Mouse (Mus musculus) R1 (cell line): ENCODE data around the gene Cldn5.

Experiments used
- DNase-seq: peaks from one replicate; pipeline ENCODE4 v3.0.0-alpha.2; 2018; ENCODE audit warnings: low read depth, low spot score

The Cldn5 gene

DNA sequence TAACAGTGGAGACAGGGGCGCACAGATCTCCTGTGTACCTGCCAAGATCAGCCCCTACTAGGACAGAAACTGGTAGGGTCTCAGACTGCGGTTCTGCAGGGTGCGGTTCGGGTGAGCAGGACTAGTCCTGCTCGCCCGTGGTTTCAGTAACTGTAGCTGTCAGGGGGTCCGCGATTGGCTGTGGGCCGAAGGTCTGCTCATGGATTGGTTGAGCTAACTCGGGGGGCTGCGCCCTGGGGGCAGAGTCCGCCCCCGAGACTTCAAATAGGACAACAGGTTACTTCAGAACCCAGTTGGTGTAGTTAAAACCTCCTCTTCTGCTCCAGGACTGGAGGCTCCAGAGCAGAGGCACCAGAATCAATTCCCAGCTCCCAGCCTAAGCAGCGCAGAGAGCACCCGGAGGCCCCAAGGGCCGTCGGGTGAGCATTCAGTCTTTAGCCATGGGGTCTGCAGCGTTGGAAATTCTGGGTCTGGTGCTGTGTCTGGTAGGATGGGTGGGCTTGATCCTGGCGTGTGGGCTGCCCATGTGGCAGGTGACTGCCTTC, at the start of gene Cldn5:
Gene Cldn5, plus strand, starts transcription at position 292 of the 545 bp plus-strand sequence.
- DNase-seq: peak; percentile 94

DNA sequence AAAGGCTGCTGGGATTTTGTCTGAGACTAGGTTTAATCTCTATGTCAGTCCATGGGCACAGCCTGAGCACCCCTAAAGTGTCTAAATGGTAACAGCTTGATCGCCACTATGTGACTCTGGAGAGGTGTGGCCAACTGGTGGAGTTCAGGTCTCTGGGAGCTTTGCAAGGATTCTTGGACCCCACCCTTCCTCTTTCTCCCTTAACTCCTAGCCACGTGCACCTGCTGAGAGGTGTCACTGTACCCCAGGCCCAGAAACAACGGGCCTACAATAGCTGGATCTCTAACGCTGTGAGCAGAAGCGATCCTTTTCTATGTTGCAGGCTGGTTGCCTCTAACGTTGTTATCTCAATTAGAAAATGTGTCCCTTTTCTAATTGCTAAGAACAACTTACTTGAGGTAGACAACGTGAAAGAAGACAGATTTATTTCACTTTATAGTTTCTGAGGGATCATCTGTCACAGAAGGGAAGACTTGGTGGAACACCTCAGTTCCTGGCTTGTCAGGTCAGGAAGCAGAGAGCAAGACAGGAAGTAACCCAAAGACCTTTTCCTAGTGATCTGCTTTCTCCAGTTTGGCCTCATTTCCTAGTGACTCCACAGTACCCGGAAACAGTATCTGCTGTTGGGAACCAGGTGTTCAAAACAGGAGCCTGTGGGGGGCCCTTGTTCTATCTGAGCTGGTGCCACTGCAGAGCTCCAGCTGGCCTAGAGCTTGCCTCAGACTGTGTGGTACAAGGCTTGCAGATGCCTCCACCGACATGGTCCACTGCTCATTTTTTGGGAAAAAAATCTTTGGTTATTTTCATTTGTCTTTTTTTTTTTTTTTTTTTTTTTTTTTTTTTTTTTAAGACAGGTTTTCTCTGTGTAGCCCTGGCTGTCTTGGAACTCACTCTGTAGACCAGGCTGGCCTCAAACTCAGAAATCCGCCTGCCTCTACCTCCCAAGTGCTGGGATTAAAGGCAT, 48.8 kb upstream of the Cldn5 start:
- peak; percentile 53 for DNase-seq

DNA sequence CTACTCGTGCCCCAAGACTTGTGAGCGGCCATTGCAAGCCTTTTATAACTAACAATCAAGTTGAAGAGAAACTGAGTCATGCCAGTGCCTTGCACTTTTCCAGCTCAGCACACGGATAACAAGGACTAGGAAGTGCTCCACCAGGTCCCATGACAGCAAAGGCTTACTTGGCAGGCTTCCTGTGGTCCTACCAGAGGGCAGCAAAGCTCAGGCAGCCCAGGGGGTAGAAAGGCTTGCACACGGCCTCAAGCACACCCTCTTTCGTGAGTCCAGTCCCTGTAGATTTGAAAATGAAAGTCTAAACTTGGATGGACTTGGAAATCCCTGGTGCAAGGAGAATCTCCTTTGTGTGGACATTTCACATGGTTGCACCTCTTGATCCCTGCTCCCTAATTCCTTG, 47.5 kb upstream of the Cldn5 start:
- no peak for DNase-seq

DNA sequence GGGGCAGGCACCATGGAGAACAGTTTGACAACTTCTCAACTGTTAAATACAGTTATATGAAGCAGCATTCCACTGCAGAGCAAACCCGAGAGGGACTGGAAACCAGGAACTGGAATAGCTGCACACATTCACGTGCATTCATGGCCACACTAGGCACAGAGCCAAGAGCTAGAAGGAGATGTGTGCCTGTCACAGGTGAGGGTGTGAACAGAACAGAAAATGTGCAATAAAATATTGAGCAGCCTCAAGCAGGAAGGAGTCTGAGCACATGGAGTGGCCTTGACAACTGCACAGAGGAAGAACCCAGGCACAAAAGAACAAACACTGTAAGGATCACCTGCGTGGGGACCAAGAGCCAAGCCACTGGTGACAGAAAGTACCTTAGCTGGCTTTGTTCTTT, 46.0 kb upstream of the Cldn5 start:
- no peak for DNase-seq

DNA sequence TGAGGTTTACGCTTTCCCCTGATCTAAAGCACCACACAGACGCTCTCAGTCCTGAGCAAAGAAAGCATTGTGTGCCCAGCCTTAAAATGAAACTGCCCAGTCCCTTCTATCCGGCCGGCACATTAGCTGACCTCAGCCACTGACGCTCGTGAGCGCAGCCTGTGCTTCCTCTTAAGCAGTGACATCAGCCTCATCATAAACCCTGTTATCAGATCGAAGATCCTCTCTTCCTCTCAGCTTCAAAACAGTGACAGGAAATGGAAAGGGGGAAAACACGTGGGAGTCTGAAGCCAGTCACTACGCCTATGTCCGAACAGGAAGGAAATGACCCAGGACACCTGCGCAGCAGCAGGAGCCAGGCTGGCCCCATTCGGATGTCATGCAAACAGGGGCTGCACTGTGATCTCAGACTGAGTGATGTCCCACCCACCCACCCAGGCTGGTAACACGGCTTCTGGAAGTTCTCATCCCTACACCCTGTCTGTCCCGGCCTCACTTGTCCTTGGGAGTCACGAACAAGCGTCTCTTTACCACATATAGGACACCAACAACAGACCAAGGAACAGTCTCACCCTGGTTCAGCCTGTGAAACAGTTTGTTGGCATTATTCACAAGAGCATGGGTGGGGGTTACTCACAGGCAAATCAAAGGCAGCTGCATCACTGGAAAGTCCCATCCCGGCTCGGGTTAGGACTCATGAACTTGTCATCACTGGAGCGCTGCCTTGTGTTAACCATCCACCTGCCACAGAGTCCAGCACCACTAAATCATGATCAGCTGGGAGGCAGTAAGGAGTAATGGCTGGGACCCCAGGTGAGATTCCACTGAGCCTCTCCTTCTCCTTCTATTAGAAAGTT, 43.3 kb upstream of the Cldn5 start:
- DNase-seq: no peak

DNA sequence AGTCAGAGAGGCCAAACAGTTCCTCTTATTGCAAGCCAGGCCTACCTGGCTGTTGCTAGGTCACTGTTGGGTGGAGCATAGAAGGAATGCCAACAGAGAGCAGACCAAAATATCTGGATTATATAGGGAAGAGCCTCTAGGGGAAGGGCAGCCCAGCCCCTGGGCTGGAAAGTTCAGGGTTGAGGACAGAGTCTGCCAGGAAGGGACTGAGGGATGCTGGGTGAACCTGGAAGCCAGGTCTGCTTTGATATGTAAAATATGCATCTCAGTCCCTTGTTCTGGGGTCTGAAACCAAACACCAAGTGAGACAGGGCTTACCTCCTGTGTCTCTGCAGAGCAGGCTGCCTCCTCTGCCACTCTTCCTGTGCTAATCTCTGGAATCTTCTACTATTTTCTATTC, 38.3 kb upstream of the Cldn5 start:
- peak; percentile 83 for DNase-seq

DNA sequence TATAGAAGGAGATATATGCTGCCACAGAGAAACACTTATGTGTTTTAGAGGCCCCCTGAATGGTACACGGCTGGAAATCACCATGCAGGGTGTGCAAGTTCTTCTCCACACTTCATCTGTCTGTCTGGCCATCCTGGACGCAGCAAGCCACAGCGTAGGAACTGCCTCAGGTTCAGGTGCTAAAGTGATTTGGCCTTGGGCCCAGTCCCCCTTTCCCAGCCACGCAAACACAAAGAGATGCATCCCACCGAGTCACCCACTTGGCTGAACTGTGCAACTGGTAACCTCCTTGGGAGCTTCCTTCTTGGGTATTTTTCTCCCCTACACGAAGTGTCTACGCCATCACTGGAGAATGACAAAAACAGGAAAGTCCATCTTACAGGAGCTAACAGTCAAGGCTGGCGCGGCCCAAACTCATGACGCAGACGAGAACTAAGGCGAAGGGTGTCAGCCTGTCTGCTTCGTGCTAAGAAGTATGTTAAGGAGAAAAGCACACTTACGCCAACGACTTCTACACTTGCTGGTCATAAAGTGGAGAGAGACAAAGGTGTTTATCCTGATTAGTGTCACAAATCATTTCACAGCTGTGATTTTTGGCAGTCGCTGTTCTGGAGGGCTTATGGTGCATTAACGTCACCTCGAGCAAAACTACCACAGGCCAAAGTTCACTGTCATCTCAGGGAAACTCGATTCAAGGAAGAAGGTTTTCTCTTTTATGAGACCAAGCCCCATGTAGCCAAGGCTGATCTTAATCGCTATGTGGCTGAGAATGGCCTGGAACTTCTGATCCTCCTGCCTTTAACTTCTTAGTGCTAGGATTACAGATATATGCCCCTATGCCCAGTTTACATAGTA, 30.2 kb upstream of the Cldn5 start:
- DNase-seq: no peak

DNA sequence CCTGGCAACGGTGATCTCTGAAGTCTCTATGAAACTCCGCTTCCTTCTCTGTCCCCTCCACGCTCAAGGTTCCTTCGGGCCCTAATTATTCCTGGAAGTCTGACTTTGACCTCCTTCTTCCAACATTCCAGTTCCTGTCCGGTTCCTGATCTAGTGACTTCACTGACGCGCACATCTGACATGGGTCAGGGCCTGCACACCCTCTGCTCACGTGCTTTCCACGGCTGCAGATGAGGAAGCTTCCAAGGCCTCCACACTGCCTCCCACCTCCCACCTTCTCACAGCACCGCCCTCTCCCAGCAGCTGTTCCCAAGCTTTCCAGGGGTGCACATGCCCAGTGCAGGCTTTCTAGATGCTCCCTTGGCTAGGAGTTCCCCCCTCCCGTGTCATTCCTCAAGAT, 25.5 kb upstream of the Cldn5 start:
- DNase-seq: no peak

DNA sequence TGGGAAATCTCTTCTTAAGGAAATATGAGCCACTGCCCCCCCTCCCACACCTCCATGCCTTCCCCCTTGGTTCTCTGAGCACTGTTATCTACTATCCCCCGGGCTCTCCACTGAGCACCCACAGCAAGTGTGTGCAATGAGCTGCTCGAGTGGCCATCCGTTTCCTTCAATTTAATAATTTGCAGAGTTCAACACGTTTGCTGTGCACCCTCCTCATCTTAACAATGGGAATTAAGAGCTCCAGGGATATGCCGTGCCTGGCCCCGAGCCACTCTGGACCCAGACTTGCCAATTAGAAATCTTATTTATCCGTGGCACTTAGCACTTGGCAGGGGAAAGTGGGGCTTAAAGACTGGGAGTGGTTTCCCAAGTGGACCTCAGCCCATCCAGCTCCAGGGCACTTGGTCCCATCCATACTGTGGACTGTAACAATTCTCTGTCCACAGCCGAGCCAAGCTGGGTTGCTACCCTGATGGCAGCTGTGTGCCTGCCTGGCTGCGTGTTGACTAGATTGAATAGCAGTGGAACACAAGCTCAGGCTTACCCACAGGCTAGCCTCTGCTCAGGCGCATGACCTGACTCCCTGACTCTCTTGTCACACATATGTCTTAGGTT, 24.7 kb upstream of the Cldn5 start:
- no peak for DNase-seq

DNA sequence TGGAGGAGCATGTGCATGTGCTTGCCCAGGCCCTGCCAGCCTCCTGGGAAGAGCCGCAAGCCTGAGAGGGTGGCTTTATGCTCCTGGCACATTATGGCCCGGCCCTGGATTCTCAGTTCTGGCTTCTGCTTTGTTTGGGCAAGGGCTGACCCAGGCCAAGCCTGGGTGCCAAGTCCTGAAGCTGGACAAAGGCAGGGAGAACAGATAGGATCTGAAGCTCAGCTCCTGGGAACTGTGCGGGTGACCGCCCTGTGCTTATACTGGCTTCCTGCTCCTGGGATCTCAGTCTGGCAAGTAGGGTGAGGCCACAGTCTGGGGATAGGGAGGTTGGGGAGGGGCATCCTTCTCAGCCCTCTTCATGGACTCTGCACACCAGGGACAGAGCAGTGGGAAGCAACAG, 14.9 kb upstream of the Cldn5 start:
- DNase-seq: no peak

DNA sequence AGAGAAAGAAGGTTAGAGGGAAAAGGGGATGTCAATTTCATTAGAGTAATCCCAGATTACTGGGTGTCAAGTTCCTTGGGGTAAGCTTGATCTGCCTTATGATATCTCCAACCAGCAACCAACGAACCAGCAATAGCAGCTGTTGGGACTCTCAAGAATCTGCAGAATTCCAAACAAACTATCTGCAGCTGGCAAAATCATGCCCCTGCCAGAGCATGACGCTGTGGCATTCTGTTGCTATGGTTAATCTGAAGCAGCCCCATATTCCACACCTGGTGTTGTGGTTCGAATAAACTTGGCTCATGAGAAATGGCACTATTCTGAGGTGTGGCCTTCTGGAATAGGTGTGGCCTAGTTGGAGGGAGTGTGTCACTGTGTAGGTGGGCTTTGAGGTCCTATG, 13.7 kb upstream of the Cldn5 start:
- no peak for DNase-seq

DNA sequence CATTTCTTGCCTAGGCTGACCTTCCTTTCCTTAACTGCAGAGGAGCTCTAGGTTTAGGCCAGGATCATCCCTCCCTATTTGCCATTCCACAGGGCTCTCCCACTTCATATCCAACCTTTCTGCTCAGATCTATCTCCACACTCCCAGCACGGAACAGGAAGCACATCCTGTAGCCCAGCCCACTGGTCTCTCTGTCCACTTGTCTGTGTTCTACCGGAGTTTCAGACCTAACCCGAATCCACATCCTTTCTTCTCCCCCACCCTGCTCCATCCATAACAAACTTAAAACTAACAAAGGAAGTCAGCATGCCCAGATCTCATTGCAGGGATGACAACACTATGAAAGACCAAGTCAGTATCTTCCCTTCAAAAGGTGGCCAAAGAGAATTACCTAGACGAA, 10.3 kb upstream of the Cldn5 start:
- DNase-seq: no peak

DNA sequence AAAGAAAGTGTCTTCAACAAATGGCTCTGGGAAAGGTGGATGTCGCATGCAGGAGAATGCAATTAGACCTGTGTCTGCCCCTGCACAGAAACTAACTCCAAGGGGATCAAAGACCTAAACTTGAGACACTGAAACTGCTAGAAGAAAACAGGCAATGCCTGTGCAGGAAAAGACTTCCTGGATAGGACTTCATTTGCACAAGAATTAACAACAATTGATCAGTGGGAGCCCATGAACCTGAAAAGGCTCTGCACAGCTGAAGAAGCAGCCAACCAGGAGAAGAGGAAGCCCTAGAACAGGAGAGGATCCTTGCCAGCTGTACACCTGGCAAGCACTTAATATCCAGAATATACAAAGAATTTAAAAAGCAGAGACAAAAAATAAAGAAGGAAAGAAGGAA, 7.1 kb upstream of the Cldn5 start:
- peak; percentile 84 for DNase-seq

DNA sequence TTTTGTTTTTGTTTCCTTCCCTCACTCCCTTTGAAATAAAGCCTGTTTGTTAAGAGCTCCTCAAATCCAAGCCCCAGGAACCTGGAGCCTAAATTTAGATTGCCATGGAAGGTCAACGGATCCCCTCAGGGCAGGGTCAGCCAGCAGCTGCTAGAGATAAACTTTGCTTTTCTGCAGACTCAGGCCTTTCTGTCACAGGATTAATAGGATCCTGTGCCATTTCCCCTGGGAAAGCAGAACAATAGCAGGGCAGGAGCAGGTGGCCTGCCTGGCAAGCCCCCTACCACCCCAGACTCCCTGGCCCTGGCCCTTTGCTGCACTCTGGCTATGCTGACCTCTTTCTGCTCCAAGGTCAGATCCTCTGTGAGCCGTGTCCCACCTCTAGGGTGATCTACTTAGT, 2.7 kb upstream of the Cldn5 start:
- no peak for DNase-seq

DNA sequence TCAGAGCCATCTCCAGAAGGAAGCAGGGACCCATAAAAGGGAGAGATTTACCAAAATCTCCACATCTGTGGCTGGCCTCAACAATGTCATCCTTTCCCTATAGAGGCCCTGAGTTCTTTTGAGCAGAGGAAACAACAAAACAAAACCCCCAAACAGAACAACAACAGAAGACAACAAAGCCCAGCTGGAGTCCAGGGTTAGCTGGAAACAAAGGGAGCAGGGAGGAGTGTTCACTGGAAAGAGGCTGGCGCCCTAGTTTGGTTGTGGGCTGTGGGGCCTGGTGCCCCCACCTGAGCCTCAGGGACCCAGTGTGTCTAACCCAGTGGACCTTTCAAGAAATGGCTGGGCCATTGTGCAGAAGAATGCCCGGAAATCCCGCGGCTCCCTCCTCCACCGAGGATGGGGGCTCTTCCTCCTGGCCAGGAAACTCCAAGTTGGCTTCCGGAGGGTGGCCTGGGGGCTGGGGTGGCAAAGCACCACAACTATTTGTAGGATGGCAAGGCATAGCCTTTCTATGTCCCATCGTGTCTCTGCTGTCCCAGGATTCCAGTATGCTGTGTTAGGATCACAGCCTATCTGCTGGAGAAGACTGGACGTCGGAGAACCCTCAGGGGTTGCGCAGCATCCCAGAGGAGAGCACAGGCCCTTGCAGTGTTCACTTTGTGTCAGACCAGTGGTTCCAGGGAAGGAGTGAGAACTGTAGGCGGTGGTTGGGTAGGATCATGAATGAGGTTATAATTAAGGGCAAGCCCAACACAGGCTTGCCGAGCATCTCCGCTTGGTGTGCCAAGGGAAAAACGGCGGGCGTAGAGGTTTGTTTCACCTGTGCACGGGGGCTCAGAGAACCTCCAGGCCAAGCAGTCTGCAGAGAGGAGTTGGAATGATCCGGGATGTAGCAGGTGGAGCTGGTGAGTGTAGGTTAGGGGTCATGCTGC, 759 bp upstream of the Cldn5 start:
- peak; percentile 63 for DNase-seq

DNA sequence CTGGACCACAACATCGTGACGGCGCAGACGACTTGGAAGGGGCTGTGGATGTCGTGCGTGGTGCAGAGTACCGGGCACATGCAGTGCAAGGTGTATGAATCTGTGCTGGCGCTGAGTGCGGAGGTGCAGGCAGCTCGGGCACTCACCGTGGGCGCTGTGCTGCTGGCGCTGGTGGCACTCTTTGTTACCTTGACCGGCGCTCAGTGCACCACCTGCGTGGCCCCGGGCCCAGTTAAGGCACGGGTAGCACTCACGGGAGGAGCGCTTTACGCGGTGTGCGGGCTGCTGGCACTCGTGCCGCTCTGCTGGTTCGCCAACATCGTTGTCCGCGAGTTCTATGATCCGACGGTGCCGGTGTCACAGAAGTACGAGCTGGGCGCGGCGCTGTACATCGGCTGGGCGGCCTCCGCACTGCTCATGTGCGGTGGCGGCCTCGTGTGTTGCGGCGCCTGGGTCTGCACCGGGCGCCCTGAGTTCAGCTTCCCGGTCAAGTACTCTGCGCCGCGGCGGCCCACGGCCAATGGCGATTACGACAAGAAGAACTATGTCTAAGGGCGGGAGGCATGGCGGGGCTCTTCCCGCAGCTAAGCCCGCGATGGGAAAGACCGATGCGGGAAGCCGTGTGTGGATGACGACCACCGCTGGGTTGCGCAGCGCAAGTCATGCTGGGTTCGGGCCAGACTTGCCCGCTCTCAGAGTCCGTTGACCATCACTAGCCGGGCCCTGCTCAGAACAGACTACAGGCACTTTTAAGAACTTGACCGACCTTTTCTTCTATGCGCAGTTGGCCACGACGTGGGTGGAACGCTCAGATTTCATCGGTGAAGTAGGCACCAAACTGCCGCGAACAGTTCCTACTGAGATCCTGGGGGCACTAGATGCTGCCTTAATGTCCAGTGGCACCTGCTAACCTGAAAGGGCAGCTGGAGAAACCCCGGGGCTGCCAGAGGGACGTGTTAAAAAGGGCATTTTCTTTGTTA, 744 bp downstream of the Cldn5 start:
- DNase-seq: no peak

DNA sequence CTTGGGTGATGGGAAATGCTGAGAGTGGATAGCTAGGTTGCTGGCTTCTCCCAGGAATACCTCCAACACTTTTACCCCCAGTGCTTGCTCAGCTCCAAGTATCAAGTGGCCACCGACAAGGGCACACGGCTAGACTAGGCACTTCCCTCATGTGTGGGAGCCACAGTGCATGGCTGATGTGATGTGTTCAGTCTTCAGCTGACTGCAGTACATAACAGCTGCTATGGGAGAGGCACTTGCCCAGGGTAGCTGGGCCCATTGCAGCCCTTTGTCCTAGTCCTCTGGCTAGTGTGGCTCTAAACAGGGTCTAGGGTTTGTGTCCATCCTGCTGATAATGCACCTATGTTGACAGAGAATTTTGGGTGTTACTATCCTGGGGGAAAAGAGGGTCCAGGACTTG, 1.8 kb downstream of the Cldn5 start:
- DNase-seq: no peak

DNA sequence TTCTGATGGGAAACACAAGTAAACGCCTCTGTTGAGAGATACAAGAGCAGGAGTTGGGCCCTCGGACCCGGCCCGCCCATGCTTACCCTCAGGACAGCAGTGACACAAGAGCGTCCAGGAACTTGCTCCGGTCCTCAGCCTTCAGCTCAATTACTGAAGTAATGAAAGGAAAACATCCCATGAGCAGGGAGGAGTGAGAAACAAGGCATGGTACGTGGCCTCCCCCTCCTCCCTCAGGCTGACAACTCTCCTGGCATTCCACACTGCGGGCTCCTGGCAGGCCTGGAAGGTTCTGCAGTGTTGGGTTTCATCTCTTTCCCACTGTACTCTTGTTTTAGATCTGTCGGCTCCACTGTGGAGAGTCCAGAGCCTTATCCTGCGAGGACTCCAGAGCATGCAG, 5.2 kb downstream of the Cldn5 start:
- DNase-seq: no peak

DNA sequence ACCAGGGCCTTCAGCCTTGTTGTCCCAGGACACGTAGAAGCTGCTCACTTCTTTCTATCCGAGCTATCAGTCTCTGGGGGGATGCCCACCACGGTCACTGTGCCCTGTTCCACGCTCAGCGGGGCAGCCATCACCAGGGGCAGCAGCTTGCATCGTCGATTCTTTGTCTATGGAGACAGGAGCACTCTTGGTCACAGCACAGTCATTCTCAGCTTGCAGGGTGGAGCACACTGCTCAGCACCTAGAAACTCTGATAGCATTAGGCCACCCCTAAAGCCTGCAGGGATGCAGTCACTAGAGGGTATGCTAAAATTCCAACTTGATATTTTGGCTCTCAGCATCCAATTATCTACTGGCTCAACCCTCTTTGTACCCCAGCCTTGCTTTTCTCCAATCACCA, 8.4 kb downstream of the Cldn5 start:
- DNase-seq: no peak
